Mouse (Mus musculus): ENCODE data around the gene Pcsk1n. TPM values are rescaled to one million over a fixed set of nuclear protein-coding genes. Genes with fewer than 3 reads are reported as not detected.

Gene Pcsk1n
- polyA plus RNA-seq, 2 experiments: not detected

DNA sequence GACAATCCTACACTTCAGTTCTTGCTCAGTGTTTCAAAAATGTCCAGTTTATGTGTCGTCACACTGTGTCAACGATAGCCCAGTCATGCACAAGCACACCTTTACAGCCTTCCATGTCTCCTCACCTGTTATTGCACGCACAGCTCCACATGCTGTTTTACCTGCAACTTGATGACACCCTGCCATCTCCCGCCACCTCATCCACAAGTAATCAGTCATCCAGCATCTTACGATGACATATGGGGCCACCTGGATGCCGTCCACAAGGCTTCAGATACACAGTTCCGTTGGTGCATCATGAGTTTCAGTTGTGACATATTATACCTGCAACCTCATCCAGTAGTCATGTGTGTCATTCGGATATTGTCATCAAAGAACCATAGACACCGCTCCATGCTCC, 39.2 kb downstream of the Pcsk1n start:
- WGBS (ENCODE audit: insufficient replicate concordance): 92% methylated on average over 9 of the region's 9 CpGs
- peaks cover 49% of the 10 kb centered on the region for H3K36me3 ChIP-seq (replicated peaks; ENCODE audit: control insufficient read depth, insufficient read depth, low read depth)
- ATAC-seq (ENCODE audit: insufficient read depth): no peak
- H3K27me3 ChIP-seq (ENCODE audit: control insufficient read depth, insufficient read depth, low read length): no peaks in the 10 kb centered on the region
- TF ChIP-seq CTCF (IDR thresholded peaks at IDR 0.05; ENCODE audit: low read depth) (no peak), EP300 (IDR thresholded peaks at IDR 0.05; ENCODE audit: low read depth) (no peak)
- no peak overlapping the region for H3K9ac ChIP-seq (replicated peaks)
- H3K27ac ChIP-seq: no peak overlapping the region
- no peaks in the 10 kb centered on the region for H3K9me3 ChIP-seq (ENCODE audit: control insufficient read depth, low read length)
- no peaks in the 10 kb centered on the region; a peak in 1 of 4 replicates for H3K4me1 ChIP-seq (replicated peaks; ENCODE audit: control insufficient read depth in 2 of 2, insufficient read depth in 2 of 2, low read length in 1 of 2)
- no peak for DNase-seq (ENCODE audit: low read depth in 3 of 3, low spot score in 3 of 3)
- no peak overlapping the region for H3K4me3 ChIP-seq (ENCODE audit: insufficient read depth in 1 of 2, low read depth in 2 of 2, low read length in 2 of 2)
- no peak overlapping the region for H3K4me2 ChIP-seq (ENCODE audit: low read depth)

- H3K27me3 ChIP-seq (ENCODE audit: control insufficient read depth, insufficient read depth, low read length): no peaks in the 10 kb centered on the region
- H3K36me3 ChIP-seq (replicated peaks; ENCODE audit: control insufficient read depth, insufficient read depth, low read depth): peaks cover 38% of the 10 kb centered on the region
- H3K4me3 ChIP-seq (ENCODE audit: insufficient read depth in 1 of 2, low read depth in 2 of 2, low read length in 2 of 2): peak overlapping the region; percentile 29 to 85
- peak overlapping the region; percentile 85 for H3K4me2 ChIP-seq (ENCODE audit: low read depth)
- ATAC-seq (ENCODE audit: insufficient read depth) (no peak), DNase-seq (ENCODE audit: low read depth in 3 of 3, low spot score in 3 of 3) (no peak)
- H3K4me1 ChIP-seq (replicated peaks; ENCODE audit: control insufficient read depth in 2 of 2, insufficient read depth in 2 of 2, low read length in 1 of 2): peaks cover 4 to 6% of the 10 kb centered on the region in 2 experiments; a peak in 2 of 4 replicates
- H3K9me3 ChIP-seq (ENCODE audit: control insufficient read depth, low read length): no peaks in the 10 kb centered on the region
- TF ChIP-seq EP300 (IDR thresholded peaks at IDR 0.05; ENCODE audit: low read depth): no peak
- TF ChIP-seq CTCF (IDR thresholded peaks at IDR 0.05; ENCODE audit: low read depth): no peak
- H3K9ac ChIP-seq (replicated peaks): peak overlapping the region; percentile 94
- 23% methylated on average over 7 of the region's 7 CpGs for WGBS (ENCODE audit: insufficient replicate concordance)
- peak overlapping the region; percentile 59 for H3K27ac ChIP-seq
Measured at GRCm38 (mm10) chrX:7963829-7964626, 44.4 kb downstream of the Pcsk1n start.

DNA sequence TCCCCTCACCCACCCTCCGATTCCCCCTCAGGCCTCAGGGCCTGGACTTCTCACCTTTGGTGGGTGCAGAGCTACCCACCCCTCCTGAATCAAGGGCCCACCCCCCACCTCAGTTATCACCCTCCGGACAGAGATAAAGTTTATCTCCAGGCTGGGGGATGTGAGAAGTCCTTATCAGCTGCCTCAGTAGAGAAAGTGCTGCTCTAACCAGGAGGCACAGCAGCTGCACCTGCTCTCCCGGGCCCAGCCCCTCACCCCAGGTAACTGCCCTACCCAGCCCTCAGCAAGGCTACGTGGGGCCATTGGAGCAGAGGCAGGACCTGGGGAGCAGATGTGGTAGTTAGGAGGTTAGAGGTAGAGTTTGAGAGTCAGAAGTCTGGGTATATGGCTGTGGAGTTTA, 46.5 kb downstream of the Pcsk1n start:
- DNase-seq (ENCODE audit: low read depth in 3 of 3, low spot score in 3 of 3) (peak in 1 of 3 experiments; percentile 24), ATAC-seq (ENCODE audit: insufficient read depth) (no peak)
- H3K4me2 ChIP-seq (ENCODE audit: low read depth): peak overlapping the region; percentile 85
- H3K27me3 ChIP-seq (ENCODE audit: control insufficient read depth, insufficient read depth, low read length): no peaks in the 10 kb centered on the region
- H3K9me3 ChIP-seq (ENCODE audit: control insufficient read depth, low read length): no peaks in the 10 kb centered on the region
- TF ChIP-seq EP300 (IDR thresholded peaks at IDR 0.05; ENCODE audit: low read depth): 0 out of 2 replicates have a peak, but pooled peaks have one; percentile 30
- no peak for TF ChIP-seq CTCF (IDR thresholded peaks at IDR 0.05; ENCODE audit: low read depth)
- WGBS (ENCODE audit: insufficient replicate concordance): 12% methylated on average over 4 of the region's 4 CpGs
- peak overlapping the region; percentile 85 to 100 for H3K4me3 ChIP-seq (ENCODE audit: insufficient read depth in 1 of 2, low read depth in 2 of 2, low read length in 2 of 2)
- H3K4me1 ChIP-seq (replicated peaks; ENCODE audit: control insufficient read depth in 2 of 2, insufficient read depth in 2 of 2, low read length in 1 of 2): peaks cover 20 to 26% of the 10 kb centered on the region in 2 experiments
- peaks cover 17% of the 10 kb centered on the region for H3K36me3 ChIP-seq (replicated peaks; ENCODE audit: control insufficient read depth, insufficient read depth, low read depth)
- peak overlapping the region; percentile 94 for H3K9ac ChIP-seq (replicated peaks)
- H3K27ac ChIP-seq: peak overlapping the region; percentile 91

GRCm38 (mm10) chrX:7967596-7968201, 48.1 kb downstream of the Pcsk1n start:
- ATAC-seq (ENCODE audit: insufficient read depth): peak; percentile 81
- Histone ChIP-seq H3K27me3 (ENCODE audit: control insufficient read depth, insufficient read depth, low read length) (no peaks in the 10 kb centered on the region), H3K9ac (replicated peaks) (peak overlapping the region; percentile 94), H3K27ac (peak overlapping the region; percentile 91), H3K4me2 (ENCODE audit: low read depth) (peak overlapping the region; percentile 85), H3K9me3 (ENCODE audit: control insufficient read depth, low read length) (no peaks in the 10 kb centered on the region), H3K36me3 (replicated peaks; ENCODE audit: control insufficient read depth, insufficient read depth, low read depth) (peaks cover 4% of the 10 kb centered on the region), H3K4me3 (ENCODE audit: insufficient read depth in 1 of 2, low read depth in 2 of 2, low read length in 2 of 2) (peak overlapping the region; percentile 85 to 100), H3K4me1 (replicated peaks; ENCODE audit: control insufficient read depth in 2 of 2, insufficient read depth in 2 of 2, low read length in 1 of 2) (peaks cover 29 to 37% of the 10 kb centered on the region in 2 experiments)
- peak; percentile 63 for TF ChIP-seq CTCF (IDR thresholded peaks at IDR 0.05; ENCODE audit: low read depth)
- TF ChIP-seq EP300 (IDR thresholded peaks at IDR 0.05; ENCODE audit: low read depth): no peak
- 27% methylated on average over 8 of the region's 9 CpGs for WGBS (ENCODE audit: insufficient replicate concordance)
- peak; percentile 57 to 62 (median 60) for DNase-seq (ENCODE audit: low read depth in 3 of 3, low spot score in 3 of 3)

DNA sequence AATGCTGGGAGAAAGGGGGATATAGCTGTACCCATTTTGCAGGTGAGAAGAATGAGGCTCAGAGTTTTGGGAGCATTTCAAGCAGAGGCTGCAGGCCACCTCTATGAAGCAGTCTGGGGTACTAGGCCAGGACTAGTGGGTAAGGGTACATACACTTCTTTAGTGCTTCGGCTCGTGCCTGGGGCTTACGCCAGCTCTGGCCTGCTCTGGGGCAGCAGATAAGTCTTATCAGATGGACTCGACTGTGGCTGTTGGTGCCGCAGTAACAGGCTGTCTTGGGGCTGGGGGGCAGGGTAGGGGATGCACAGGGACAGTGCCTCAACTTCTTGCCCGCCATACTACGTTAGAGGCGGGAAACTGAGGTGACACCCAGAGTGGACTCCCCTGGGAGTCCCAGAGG, 48.6 kb downstream of the Pcsk1n start:
- H3K9me3 ChIP-seq (ENCODE audit: control insufficient read depth, low read length): no peaks in the 10 kb centered on the region
- 10% methylated on average over 8 of the region's 8 CpGs for WGBS (ENCODE audit: insufficient replicate concordance)
- peaks cover 30 to 38% of the 10 kb centered on the region in 2 experiments for H3K4me1 ChIP-seq (replicated peaks; ENCODE audit: control insufficient read depth in 2 of 2, insufficient read depth in 2 of 2, low read length in 1 of 2)
- peak overlapping the region; percentile 94 for H3K9ac ChIP-seq (replicated peaks)
- peak overlapping the region; percentile 85 for H3K4me2 ChIP-seq (ENCODE audit: low read depth)
- no peaks in the 10 kb centered on the region for H3K27me3 ChIP-seq (ENCODE audit: control insufficient read depth, insufficient read depth, low read length)
- peak; percentile 78 for TF ChIP-seq EP300 (IDR thresholded peaks at IDR 0.05; ENCODE audit: low read depth)
- no peak for TF ChIP-seq CTCF (IDR thresholded peaks at IDR 0.05; ENCODE audit: low read depth)
- DNase-seq (ENCODE audit: low read depth in 3 of 3, low spot score in 3 of 3): peak in 1 of 3 experiments; percentile 50
- peak; percentile 78 for ATAC-seq (ENCODE audit: insufficient read depth)
- H3K36me3 ChIP-seq (replicated peaks; ENCODE audit: control insufficient read depth, insufficient read depth, low read depth): no peaks in the 10 kb centered on the region; the same call in 1 of the 2 replicates
- H3K4me3 ChIP-seq (ENCODE audit: insufficient read depth in 1 of 2, low read depth in 2 of 2, low read length in 2 of 2): peak overlapping the region; percentile 85 to 100
- peak overlapping the region; percentile 91 for H3K27ac ChIP-seq
